Mouse (Mus musculus) lung, embryonic 15.5 days (tissue): ENCODE data around the gene Mfsd11. TPM values are rescaled to one million over a fixed set of nuclear protein-coding genes. Genes with fewer than 3 reads are reported as not detected.
A peak's percentile ranks its signal among the peaks of the same experiment; 100 is the strongest.

Experiments
- ATAC-seq: fragments of 200-750 bp; cut with Nextera tagmentation; 2 replicates; pipeline ENCODE4 v1.8.0; 2017; ENCODE audit warnings: moderate number of reproducible peaks, borderline replicate concordance; ENCODE audit not compliant: low FRiP score, low TSS enrichment; ENCODE audit errors: extremely low read depth
- H3K27ac ChIP-seq: fragments of 300-500 bp; sonication (generic); 2 replicates; pipeline ENCODE4 v1.5.1; 2015; ENCODE audit warnings: moderate library complexity, mild to moderate bottlenecking, inconsistent platforms
- H3K27me3 ChIP-seq: fragments of 300-500 bp; sonication (generic); 2 replicates; pipeline ENCODE4 v1.6.1; 2015; ENCODE audit warnings: inconsistent platforms
- H3K36me3 ChIP-seq: fragments of 300-500 bp; sonication (generic); 2 replicates; pipeline ENCODE4 v1.6.1; 2015; ENCODE audit warnings: inconsistent platforms
- H3K4me1 ChIP-seq: fragments of 300-500 bp; sonication (generic); 2 replicates; pipeline ENCODE4 v1.6.1; 2015; ENCODE audit warnings: inconsistent platforms
- H3K4me2 ChIP-seq: fragments of 300-500 bp; sonication (generic); 2 replicates; pipeline ENCODE4 v1.6.1; 2015; ENCODE audit warnings: inconsistent platforms, mild to moderate bottlenecking, moderate library complexity
- H3K4me3 ChIP-seq: fragments of 300-500 bp; sonication (generic); 2 replicates; pipeline ENCODE4 v1.5.1; 2015; ENCODE audit warnings: mild to moderate bottlenecking, inconsistent platforms
- H3K9ac ChIP-seq: fragments of 300-500 bp; sonication (generic); 2 replicates; pipeline ENCODE4 v1.6.1; 2015; ENCODE audit warnings: inconsistent platforms
- H3K9me3 ChIP-seq: fragments of 300-500 bp; sonication (generic); 2 replicates; pipeline ENCODE4 v1.6.1; 2016; ENCODE audit warnings: inconsistent platforms
- WGBS: fragments of 180-500 bp; shearing (Covaris S2); methylation state at CpG from one replicate; pipeline ENCODE4 v1.1.7; 2015; 5-methylcytosine and 5-hydroxymethylcytosine counted together
- polyA plus RNA-seq: library from polyadenylated mRNA; unstranded; fragments of >200 nt; fragmentation: Nextera tagmentation; extraction: Ambion mirVana; gene quantifications from 2 replicates; pipeline ENCODE4 v1.2.1, GENCODE M21; 2015

Gene Mfsd11
- 30.3 and 30.5 TPM in 2 replicates for polyA plus RNA-seq

DNA sequence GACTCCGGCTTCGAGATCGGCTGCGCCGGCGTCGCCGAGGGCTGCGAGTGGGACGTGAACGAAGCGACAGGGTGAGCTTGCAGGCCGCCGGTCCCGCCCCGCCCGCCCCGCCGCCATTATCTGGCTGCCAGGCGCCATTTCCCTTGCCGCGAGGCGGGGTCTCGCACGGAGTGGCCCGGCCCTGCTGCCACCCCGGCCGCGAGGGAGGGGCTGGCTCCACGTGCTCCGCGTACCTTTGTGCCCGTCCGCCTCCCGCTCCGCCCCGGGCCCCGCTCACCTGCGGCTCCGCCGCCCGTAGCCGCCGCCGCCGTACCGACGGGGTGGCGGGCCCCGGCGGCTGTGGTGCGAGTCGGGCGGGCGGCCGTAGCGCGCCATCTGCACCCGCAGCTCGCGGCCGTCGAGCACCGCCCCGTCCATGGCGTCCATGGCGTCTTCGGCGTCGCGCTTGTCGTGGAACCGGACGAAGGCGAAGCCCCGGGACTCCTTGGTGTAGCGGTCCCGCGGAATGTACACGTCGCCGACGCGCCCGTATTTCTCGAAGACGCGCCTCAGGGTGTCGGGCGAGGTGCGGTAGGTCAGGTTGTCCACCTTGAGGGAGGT lies at the start of gene Mfsd11:
Gene Mfsd11, plus strand, starts transcription at position 150 of the 600 bp plus-strand sequence.
- peak; percentile 70 for ATAC-seq
- H3K4me1 ChIP-seq = peaks cover 32% of the 10 kb centered on the region
- no peaks in the 10 kb centered on the region for H3K9me3 ChIP-seq
- peaks cover 38% of the 10 kb centered on the region for H3K36me3 ChIP-seq
- H3K27ac ChIP-seq = peak within 1 kb of the TSS; percentile 100
- H3K4me2 ChIP-seq = peak within 1 kb of the TSS; percentile 77
- peak within 1 kb of the TSS; percentile 95 for H3K9ac ChIP-seq
- under 1% methylated on average over 80 of the region's 91 CpGs for WGBS
- no peaks in the 10 kb centered on the region for H3K27me3 ChIP-seq
- peak within 1 kb of the TSS; percentile 84 for H3K4me3 ChIP-seq

DNA sequence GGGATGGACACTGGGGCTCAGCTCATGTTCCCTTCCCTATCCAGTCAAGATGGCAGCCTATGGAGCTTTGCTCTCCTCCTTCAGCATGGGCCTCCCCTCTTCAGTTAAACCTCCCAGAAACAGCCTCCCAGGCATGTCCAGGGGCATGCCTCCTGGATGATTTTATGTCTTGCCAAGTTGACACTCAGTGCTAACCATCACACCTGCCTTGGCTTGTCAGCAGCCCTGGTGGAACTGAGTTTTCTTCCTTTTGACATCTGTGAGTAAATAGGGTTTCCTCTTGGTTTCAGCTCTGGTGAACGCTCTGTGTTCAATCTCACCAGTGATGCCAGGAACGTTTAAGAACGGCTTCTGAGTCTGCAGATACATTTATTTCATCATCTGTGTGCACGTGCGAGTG lies 49.5 kb upstream of the Mfsd11 start:
- Histone ChIP-seq H3K27ac (no peak overlapping the region), H3K9ac (no peak overlapping the region), H3K27me3 (no peaks in the 10 kb centered on the region), H3K4me2 (no peak overlapping the region), H3K9me3 (no peaks in the 10 kb centered on the region), H3K4me1 (peaks cover 6% of the 10 kb centered on the region; the same call in 1 of the 2 replicates), H3K4me3 (no peak overlapping the region), H3K36me3 (no peaks in the 10 kb centered on the region)
- WGBS = 79% methylated on average over 5 of the region's 5 CpGs
- ATAC-seq = no peak

DNA sequence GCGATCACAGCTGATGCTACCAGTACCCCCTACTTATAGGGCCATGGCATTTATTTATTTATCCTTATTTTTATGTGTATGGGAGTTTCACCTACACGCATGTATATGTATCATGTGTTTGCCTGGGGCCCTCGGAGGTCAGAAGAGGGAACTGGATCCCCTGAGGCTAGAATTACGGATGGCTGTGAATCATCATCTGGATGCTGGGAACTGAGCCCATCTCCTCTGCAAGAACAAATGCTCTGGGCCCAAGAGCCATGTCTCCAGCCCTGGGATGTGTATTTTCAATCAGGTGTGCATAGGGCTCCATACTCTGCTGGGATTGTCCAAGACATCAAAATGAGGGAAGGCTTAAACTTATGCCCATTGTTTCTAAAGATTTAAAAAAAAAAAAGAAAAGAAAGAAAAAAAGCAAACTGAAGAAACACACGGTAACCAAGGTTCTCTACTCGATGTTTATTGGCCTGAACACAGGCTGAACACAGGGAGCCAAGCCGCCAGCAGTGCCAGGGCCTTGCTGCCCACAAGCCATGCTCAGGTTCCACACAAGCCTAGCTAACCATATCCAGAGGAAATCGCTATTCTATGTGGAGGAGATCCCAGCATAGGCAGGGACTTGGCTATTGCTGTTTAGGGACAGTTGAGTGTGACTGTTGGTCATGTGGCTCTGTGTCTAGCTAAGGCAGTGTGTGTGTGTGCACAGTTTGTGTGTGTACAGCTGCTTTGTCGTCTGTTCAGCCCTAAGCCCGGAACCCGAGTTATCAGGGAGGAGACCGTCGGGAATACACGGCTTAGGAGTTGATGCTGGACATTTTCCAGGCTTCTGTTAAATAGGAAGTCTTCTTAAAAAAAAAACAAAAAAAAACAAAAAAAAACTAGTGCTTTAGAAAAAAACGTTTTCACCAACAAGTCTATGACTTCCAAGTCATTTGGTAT lies 45.8 kb upstream of the Mfsd11 start:
- H3K4me1 ChIP-seq = peaks cover 13% of the 10 kb centered on the region
- no peak overlapping the region for H3K4me2 ChIP-seq
- H3K4me3 ChIP-seq = no peak overlapping the region
- 57% methylated on average over 15 of the region's 15 CpGs for WGBS
- no peaks in the 10 kb centered on the region for H3K9me3 ChIP-seq
- H3K27me3 ChIP-seq = no peaks in the 10 kb centered on the region; the same call in 1 of the 2 replicates
- H3K27ac ChIP-seq = no peak overlapping the region
- no peak overlapping the region for H3K9ac ChIP-seq
- no peak for ATAC-seq
- no peaks in the 10 kb centered on the region for H3K36me3 ChIP-seq

DNA sequence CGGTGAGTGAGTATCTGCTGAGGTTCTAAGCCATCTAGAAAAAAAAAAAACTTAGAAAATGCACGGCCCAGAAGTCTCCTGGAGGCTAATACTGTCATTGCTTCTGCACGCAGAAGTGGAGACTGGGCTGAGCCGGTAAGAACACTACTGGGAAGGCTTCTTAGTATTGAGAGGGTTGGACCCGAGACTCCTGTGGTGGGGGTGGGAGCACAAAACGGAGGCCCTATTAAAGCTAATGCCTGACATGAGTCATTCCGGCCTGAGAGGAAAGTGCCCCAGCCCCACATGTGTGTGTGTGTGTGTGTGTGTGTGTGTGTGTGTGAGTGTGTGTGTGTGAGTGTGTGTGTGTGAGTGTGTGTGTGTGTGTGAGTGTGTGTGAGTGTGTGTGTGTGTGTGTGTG lies 45.1 kb upstream of the Mfsd11 start:
- Histone ChIP-seq H3K36me3 (no peaks in the 10 kb centered on the region), H3K27ac (no peak overlapping the region), H3K27me3 (no peaks in the 10 kb centered on the region; the same call in 1 of the 2 replicates), H3K9ac (no peak overlapping the region), H3K4me2 (no peak overlapping the region), H3K4me3 (no peak overlapping the region), H3K9me3 (no peaks in the 10 kb centered on the region), H3K4me1 (peaks cover 19% of the 10 kb centered on the region)
- 43% methylated on average over 7 of the region's 7 CpGs for WGBS
- no peak for ATAC-seq

DNA sequence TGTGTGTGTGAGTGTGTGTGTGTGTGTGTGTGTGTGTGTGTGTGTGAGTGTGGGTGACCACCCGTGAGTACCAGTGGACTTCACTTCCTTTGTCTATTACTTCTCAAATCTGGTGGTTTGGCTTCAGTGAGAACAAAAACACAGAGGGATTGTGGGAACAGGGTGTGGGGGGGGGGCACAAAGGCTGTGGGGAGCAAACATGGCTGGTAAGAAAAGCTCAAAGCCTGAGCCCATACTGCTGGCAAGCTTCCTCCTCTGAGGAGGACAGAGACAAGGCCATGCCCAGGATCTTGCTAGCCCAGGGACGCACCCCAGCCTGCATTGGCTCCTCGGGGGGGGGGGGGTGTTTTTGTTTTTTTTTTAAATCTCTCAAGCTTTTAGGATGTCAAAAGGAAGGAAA lies 44.7 kb upstream of the Mfsd11 start:
- Histone ChIP-seq H3K9ac (no peak overlapping the region), H3K4me1 (peaks cover 23% of the 10 kb centered on the region), H3K9me3 (no peaks in the 10 kb centered on the region), H3K36me3 (no peaks in the 10 kb centered on the region), H3K27ac (peak overlapping the region; percentile 67), H3K4me3 (no peak overlapping the region), H3K27me3 (no peaks in the 10 kb centered on the region; the same call in 1 of the 2 replicates), H3K4me2 (no peak overlapping the region)
- WGBS = 55% methylated on average over 3 of the region's 3 CpGs
- ATAC-seq = no peak

DNA sequence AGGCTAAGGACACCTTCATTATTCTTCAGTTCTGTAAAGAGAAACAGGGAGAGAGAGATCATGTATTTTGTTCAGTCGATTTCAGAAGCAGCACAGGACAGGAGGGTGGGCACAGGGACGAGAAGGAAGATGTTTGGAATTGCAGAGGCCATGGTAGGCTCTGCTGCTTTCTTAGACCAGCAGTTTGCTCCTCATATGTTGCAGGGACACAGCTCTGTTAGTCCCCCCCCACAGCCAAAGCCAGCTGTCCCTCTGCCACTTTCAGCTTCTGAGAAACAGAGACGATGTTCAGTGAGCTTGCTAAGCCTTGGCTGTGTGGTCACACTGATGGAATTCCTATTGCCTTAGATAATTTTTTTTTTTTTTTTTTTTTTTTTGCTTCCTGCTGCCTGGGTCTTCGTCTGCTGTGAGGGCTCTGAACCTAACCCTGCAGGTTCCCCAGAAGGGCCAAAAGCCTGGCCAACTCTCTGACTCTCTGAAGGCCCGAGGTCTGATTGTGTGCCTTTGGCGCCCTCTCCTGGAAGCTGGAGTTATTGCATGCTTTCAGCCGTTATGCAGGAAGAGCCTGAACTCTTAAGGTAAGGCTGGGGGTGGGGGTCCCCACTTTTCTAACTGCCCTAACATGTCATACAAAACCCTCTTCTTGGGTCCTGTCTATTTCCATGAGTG lies 44.2 kb upstream of the Mfsd11 start:
- H3K9ac ChIP-seq = no peak overlapping the region
- no peaks in the 10 kb centered on the region; the same call in 1 of the 2 replicates for H3K27me3 ChIP-seq
- peak; percentile 37; the same call in 1 of the 2 replicates for ATAC-seq

DNA sequence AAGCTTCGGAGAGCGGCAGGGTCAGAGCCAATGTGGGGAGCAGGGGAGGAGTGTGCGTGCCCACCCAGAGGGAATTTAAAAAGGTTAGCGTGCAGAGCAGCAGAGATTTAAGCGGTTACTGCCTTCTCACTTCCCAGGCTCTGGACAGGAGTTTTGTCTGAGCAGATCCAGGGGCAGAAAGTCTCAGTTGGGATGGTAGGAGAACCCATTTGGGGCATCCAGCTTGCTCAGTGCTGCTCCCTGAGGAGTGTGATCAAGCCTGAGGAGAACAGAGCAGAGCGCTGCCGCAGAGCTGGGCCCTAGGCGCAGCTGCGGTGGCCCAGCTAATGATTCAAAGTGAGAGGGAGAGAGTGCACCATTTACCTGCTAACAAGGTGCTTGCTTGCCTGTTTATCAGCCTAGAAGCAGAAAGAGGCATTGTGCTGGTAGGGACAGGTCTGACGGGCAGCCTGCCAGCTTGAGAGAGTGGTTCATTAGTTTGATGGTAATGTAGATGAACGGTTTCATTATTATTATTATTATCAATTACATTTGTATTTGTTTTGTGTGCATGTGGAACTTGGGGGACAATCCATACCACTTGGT lies 43.3 kb upstream of the Mfsd11 start:
- no peak for ATAC-seq
- no peak overlapping the region for H3K9ac ChIP-seq
- H3K9me3 ChIP-seq = no peaks in the 10 kb centered on the region
- no peak overlapping the region for H3K4me3 ChIP-seq
- no peak overlapping the region for H3K4me2 ChIP-seq
- WGBS = 85% methylated on average over 11 of the region's 11 CpGs
- H3K27ac ChIP-seq = no peak overlapping the region
- H3K4me1 ChIP-seq = peaks cover 37% of the 10 kb centered on the region
- H3K27me3 ChIP-seq = no peaks in the 10 kb centered on the region; the same call in 1 of the 2 replicates
- no peaks in the 10 kb centered on the region for H3K36me3 ChIP-seq

More for the DNA sequence above, 44.2 kb upstream of the Mfsd11 start:
- Histone ChIP-seq H3K4me2 (no peak overlapping the region), H3K27ac (peak overlapping the region; percentile 67), H3K9me3 (no peaks in the 10 kb centered on the region), H3K4me3 (no peak overlapping the region), H3K4me1 (peaks cover 28% of the 10 kb centered on the region), H3K36me3 (no peaks in the 10 kb centered on the region)
- 12% methylated on average over 7 of the region's 7 CpGs for WGBS

DNA sequence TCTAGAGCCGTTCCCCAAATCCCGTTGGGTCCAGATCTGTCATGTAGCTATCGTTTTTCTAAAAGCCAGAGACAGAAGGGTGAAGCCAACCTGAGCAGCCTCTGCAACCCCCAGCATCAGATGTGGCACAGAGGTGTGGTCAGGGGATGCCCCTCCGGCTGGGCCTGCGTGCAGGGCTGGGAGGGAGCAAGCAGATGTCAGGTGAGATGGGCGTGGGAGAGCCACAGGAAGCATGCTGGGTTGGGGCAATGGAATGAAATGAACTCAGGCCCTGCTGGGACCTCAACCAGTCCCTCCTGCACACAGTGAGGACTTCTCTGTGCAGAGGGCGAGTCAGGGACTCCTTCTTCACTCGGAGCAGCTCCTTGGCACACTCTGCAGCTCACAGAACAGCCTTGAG lies 42.7 kb upstream of the Mfsd11 start:
- Histone ChIP-seq H3K27me3 (no peaks in the 10 kb centered on the region; the same call in 1 of the 2 replicates), H3K27ac (no peak overlapping the region), H3K9me3 (no peaks in the 10 kb centered on the region), H3K9ac (no peak overlapping the region), H3K4me1 (peaks cover 43% of the 10 kb centered on the region), H3K4me2 (no peak overlapping the region), H3K4me3 (no peak overlapping the region), H3K36me3 (no peaks in the 10 kb centered on the region)
- 82% methylated on average over 8 of the region's 8 CpGs for WGBS
- no peak for ATAC-seq

DNA sequence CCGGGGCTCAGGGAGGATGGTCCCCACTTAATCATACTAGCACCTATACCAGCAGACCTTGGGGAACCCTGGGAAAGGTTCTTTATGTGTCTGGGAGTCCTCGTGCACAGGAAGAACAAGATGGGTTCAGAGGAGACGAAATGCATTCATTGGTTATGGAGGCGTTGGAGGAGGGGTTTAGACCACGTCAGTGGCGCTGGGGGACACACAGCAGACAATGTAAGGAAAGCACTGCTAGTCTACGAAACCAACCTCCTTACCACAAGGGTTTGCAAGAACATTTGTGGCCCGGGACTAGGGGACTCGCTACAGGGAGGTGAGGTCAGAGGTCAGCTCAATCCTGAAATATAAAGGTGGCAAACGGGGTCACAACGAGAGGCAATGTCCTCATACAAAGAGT lies 41.7 kb upstream of the Mfsd11 start:
- Histone ChIP-seq H3K9me3 (no peaks in the 10 kb centered on the region), H3K36me3 (no peaks in the 10 kb centered on the region), H3K4me3 (no peak overlapping the region), H3K4me2 (no peak overlapping the region), H3K9ac (no peak overlapping the region), H3K27ac (no peak overlapping the region), H3K4me1 (peaks cover 53% of the 10 kb centered on the region), H3K27me3 (no peaks in the 10 kb centered on the region; the same call in 1 of the 2 replicates)
- WGBS = 69% methylated on average over 11 of the region's 11 CpGs
- no peak for ATAC-seq

DNA sequence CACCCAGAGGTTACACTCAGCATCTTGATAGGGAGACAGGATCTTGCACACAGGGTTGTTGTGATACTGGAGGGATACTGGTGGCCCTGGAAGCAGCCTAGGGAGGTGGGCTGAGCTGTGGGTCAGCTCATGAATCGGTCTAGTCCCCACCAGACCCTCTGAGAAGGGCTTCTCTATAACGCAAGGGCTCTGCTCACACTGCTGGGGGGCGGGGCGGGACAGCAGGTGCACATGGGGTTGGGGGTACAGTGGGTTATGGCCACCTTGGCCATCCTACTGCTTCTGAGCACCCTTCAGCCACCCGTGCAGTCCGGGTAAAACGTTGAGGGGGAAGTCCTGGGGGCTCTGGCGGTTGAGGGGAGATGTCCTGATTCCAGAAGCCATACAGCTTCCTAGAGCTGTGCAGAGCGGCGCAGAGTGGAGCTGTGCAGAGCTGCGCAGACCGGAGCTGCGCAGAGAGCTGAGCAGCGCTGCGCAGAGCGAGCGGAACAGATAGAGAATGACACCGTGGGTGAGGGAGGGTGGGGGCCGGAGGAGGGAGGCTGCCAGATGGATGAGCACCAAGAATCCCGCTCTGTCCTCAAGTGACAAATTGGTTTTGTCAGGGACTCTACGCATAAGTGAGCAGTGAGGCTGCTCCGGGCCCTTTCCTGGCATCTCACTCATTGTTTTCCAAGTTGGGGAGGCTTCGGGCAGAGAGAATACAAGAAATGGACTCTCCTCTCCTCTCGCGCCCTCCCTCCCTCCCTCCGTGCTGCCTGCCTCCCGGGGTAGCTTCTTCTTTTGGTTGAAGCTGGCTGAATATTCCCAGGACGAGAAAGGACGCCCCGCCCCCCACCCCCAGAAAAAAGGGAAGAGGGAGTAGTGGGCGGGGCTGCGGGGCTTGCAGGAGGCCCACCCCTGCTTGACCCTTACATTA lies 41.0 kb upstream of the Mfsd11 start:
- Histone ChIP-seq H3K4me2 (peak overlapping the region; percentile 71), H3K9me3 (no peaks in the 10 kb centered on the region), H3K27me3 (no peaks in the 10 kb centered on the region; the same call in 1 of the 2 replicates), H3K27ac (peak overlapping the region; percentile 70), H3K36me3 (no peaks in the 10 kb centered on the region), H3K4me3 (peak overlapping the region; percentile 27), H3K4me1 (peaks cover 54% of the 10 kb centered on the region), H3K9ac (peak overlapping the region; percentile 11; the same call in 1 of the 2 replicates)
- ATAC-seq = peak; percentile 69
- 9% methylated on average over 30 of the region's 32 CpGs for WGBS
